Comparison of ENCODE assay signal across 8 mouse cellular contexts in the genomic region with DNA sequence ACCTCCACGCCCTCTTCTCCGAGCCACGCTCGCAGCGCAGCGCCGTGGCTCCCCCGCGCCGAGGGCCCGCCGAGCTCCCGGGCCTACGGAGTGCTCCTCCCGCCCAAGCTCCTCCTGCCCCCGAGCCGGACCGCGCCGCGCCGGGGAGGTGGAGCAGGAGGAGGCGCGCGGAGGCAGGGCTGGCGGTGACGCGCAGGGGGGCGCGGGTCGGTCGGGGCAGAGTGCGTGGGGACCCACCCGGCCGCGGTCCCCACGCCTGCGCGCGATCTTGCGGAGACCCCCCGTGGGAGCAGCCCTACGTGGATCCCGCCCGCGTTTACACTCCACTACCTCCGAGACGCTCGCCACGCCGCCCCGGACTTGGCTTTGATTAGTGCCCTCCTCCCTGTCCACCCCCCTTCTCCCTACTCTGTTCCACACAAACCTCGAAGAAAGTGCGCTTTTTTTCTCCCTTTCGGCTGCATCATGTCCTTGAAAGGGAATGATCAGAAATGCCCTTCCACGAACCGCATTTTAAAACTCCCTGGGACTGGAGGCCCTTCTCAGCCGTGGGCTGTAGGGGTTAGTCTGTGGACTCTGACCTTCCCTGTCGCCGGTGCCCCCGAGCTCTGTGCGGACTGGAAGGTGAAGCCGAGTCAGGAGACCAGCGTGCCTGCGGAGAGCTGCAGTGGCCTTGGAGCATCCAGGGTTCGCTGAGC. TPM values are rescaled to one million over a fixed set of nuclear protein-coding genes. Genes with fewer than 3 reads are reported as not detected.
DNase-seq lines count a peak whose midpoint lies in the region; ATAC-seq lines count a peak whose summit lies in the region.

A gene (minus strand): TSS at position 623 of the 698 bp plus-strand sequence.

- peak within 1 kb of the TSS; percentile 74 for H3K27ac ChIP-seq in liver, embryonic 11.5 days (ENCODE audit: low read depth, low read length)
- no peak within 1 kb of the TSS for H3K27ac ChIP-seq in neural tube, embryonic 12.5 days

- WGBS in liver, embryonic 11.5 days, result under 1% methylated on average over 53 of the region's 66 CpGs
- under 1% methylated on average over 62 of the region's 66 CpGs for WGBS in neural tube, embryonic 12.5 days

- ATAC-seq in liver, embryonic 11.5 days (replicated peaks; ENCODE audit: low FRiP score), result peak; percentile 77
- peak; percentile 90 for ATAC-seq in neural tube, embryonic 12.5 days (ENCODE audit: low FRiP score, low read depth)

- H3K9me3 ChIP-seq in liver, embryonic 11.5 days (ENCODE audit: control insufficient read depth, low read length), result no peaks in the 10 kb centered on the region
- no peaks in the 10 kb centered on the region for H3K9me3 ChIP-seq in neural tube, embryonic 12.5 days

- peak; percentile 45 to 59 for DNase-seq in layer of hippocampus, postnatal 10 days (ENCODE audit: low spot score in 2 of 2)
- no peak for DNase-seq in layer of hippocampus, adult 9-10 months (ENCODE audit: low spot score)
- peak; percentile 29 for DNase-seq in embryo, embryonic 11.5 days (ENCODE audit: low read depth, low spot score)
- peak; percentile 91 for DNase-seq in heart, adult 11 months
- DNase-seq in kidney, adult 11 months, result peak; percentile 82
- DNase-seq in liver, embryonic 11.5 days (ENCODE audit: low spot score), result peak; percentile 57
- DNase-seq in urinary bladder, postnatal 36 days (ENCODE audit: low spot score in 2 of 2), result peak; percentile 15 to 32

- peak within 1 kb of the TSS; percentile 60 for H3K9ac ChIP-seq in liver, embryonic 11.5 days (ENCODE audit: low read depth, low read length)
- H3K9ac ChIP-seq in neural tube, embryonic 12.5 days, result peak within 1 kb of the TSS; percentile 80

- H3K4me2 ChIP-seq in liver, embryonic 11.5 days, result peak within 1 kb of the TSS; percentile 70
- peak within 1 kb of the TSS; percentile 95 for H3K4me2 ChIP-seq in neural tube, embryonic 12.5 days (replicated peaks)

- no peaks in the 10 kb centered on the region for H3K4me1 ChIP-seq in liver, embryonic 11.5 days (replicated peaks; ENCODE audit: control insufficient read depth, insufficient read depth, low read length)
- H3K4me1 ChIP-seq in neural tube, embryonic 12.5 days, result no peaks in the 10 kb centered on the region

- H3K27me3 ChIP-seq in liver, embryonic 11.5 days (replicated peaks; ENCODE audit: control insufficient read depth, insufficient read depth, low read length), result peaks cover 12% of the 10 kb centered on the region
- no peaks in the 10 kb centered on the region for H3K27me3 ChIP-seq in neural tube, embryonic 12.5 days (replicated peaks)

- H3K4me3 ChIP-seq in liver, embryonic 11.5 days (ENCODE audit: low read depth, low read length), result peak within 1 kb of the TSS; percentile 62
- H3K4me3 ChIP-seq in neural tube, embryonic 12.5 days, result peak within 1 kb of the TSS; percentile 79

- H3K36me3 ChIP-seq in liver, embryonic 11.5 days (ENCODE audit: control insufficient read depth, insufficient read depth, low read length), result no peaks in the 10 kb centered on the region
- H3K36me3 ChIP-seq in neural tube, embryonic 12.5 days, result no peaks in the 10 kb centered on the region

RNA-seq across cellular contexts. Expression of the gene that starts here (rescaled TPM):
- 1 to 10 TPM; 5.5 to 6.5 TPM for total RNA-seq in layer of hippocampus, postnatal 10 days (2021)
- 11.5 and 11.9 TPM in 2 replicates for polyA plus RNA-seq in liver, embryonic 11.5 days (2014; fragmentation: Nextera tagmentation; extraction: Ambion mirVana)
- polyA plus RNA-seq in neural tube, embryonic 12.5 days (2016; fragmentation: Nextera tagmentation; extraction: Ambion mirVana), result 5.2 and 5.9 TPM in 2 replicates
